Mouse (Mus musculus) myocyte (in vitro differentiated cells): Measurements from ENCODE around the gene Gm10837. TPM values are rescaled to one million over a fixed set of nuclear protein-coding genes. Genes with fewer than 3 reads are reported as not detected.
"Not testable (repeated sequence)": the region's sequence is repeated elsewhere in the genome, so short reads cannot be mapped to it uniquely, and the experiment has no call there.

Source experiments
- H3K27me3 ChIP-seq: one replicate; pipeline ENCODE4 v1.6.1; 2011; ENCODE audit not compliant: control insufficient read depth, insufficient read depth, insufficient read length
- H3K36me3 ChIP-seq: one replicate; pipeline ENCODE4 v1.6.1; 2011; ENCODE audit not compliant: control insufficient read depth, insufficient read depth
- H3K4me2 ChIP-seq: one replicate; pipeline ENCODE4 v1.6.1; 2011; ENCODE audit warnings: low read depth, control low read depth
- H3K4me3 ChIP-seq: one replicate; pipeline ENCODE4 v1.5.1; 2011; ENCODE audit warnings: mild to moderate bottlenecking, control low read depth, moderate library complexity
- H3K79me2 ChIP-seq: one replicate; pipeline ENCODE4 v1.6.1; 2011; ENCODE audit not compliant: control insufficient read depth, insufficient read depth
- H3ac ChIP-seq: one replicate; pipeline ENCODE4 v1.6.1; 2011; ENCODE audit not compliant: control insufficient read depth, insufficient read length
- CEBPB ChIP-seq: IDR thresholded peaks from 2 replicates; pipeline ENCODE4 v1.6.1; 2011; ENCODE audit warnings: mild to moderate bottlenecking, moderate library complexity; ENCODE audit not compliant: poor library complexity, insufficient read depth, severe bottlenecking
- E2F4 ChIP-seq: IDR thresholded peaks from one replicate; pipeline ENCODE4 v1.6.1; 2011; ENCODE audit warnings: mild to moderate bottlenecking, control low read depth, moderate library complexity; ENCODE audit not compliant: insufficient read depth
- MAX ChIP-seq: IDR thresholded peaks from one replicate; pipeline ENCODE4 v1.6.1; 2011; ENCODE audit warnings: low read depth, mild to moderate bottlenecking, control low read depth
- MYOD1 ChIP-seq, 3 experiments: IDR thresholded peaks; one replicate each; pipeline ENCODE4 v1.6.1; 2011; ENCODE audit warnings: control low read depth in 2 of 3, low read depth in 2 of 3, mild to moderate bottlenecking in 2 of 3, moderate library complexity in 1 of 3; ENCODE audit not compliant: insufficient read length in 2 of 3, control insufficient read depth in 1 of 3
- MYOG ChIP-seq, 3 experiments: IDR thresholded peaks; one replicate each; pipeline ENCODE4 v1.6.1; 2011; ENCODE audit warnings: control low read depth in 2 of 3, low read depth in 2 of 3, mild to moderate bottlenecking in 2 of 3; ENCODE audit not compliant: insufficient read length in 2 of 3, control insufficient read depth in 1 of 3, insufficient read depth in 1 of 3
- POLR2A ChIP-seq: IDR thresholded peaks from one replicate; pipeline ENCODE4 v1.6.1; 2011; ENCODE audit warnings: low read depth, mild to moderate bottlenecking, control low read depth, moderate library complexity; ENCODE audit not compliant: insufficient read length
- POLR2AphosphoS2 ChIP-seq: IDR thresholded peaks from one replicate; pipeline ENCODE4 v1.6.1; 2011; ENCODE audit warnings: low read depth, control low read depth; ENCODE audit not compliant: insufficient read length
- REST ChIP-seq: IDR thresholded peaks from one replicate; pipeline ENCODE4 v1.6.1; 2011; ENCODE audit warnings: mild to moderate bottlenecking, control low read depth, moderate library complexity; ENCODE audit not compliant: insufficient read depth, insufficient read length
- SRF ChIP-seq: IDR thresholded peaks from one replicate; pipeline ENCODE4 v1.6.1; 2011; ENCODE audit warnings: low read depth; ENCODE audit not compliant: control insufficient read depth, insufficient read length
- TCF12 ChIP-seq: IDR thresholded peaks from one replicate; pipeline ENCODE4 v1.6.1; 2011; ENCODE audit warnings: mild to moderate bottlenecking, control low read depth; ENCODE audit not compliant: poor library complexity, insufficient read depth, severe bottlenecking
- TCF3 ChIP-seq: IDR thresholded peaks from one replicate; pipeline ENCODE4 v1.6.1; 2011; ENCODE audit warnings: low read depth, control low read depth; ENCODE audit not compliant: insufficient read length
- USF1 ChIP-seq: IDR thresholded peaks from one replicate; pipeline ENCODE4 v1.6.1; 2011; ENCODE audit warnings: low read depth, mild to moderate bottlenecking, control low read depth, moderate library complexity
- polyA plus RNA-seq: library from polyadenylated mRNA; unstranded; fragments of >200 nt; fragmentation: generic; extraction: Trizol; gene quantifications from one replicate; pipeline ENCODE4 v1.2.1, GENCODE M21; 2012; ENCODE audit warnings: missing spikeins

The Gm10837 gene
- polyA plus RNA-seq, 1 experiment, result not detected

DNA sequence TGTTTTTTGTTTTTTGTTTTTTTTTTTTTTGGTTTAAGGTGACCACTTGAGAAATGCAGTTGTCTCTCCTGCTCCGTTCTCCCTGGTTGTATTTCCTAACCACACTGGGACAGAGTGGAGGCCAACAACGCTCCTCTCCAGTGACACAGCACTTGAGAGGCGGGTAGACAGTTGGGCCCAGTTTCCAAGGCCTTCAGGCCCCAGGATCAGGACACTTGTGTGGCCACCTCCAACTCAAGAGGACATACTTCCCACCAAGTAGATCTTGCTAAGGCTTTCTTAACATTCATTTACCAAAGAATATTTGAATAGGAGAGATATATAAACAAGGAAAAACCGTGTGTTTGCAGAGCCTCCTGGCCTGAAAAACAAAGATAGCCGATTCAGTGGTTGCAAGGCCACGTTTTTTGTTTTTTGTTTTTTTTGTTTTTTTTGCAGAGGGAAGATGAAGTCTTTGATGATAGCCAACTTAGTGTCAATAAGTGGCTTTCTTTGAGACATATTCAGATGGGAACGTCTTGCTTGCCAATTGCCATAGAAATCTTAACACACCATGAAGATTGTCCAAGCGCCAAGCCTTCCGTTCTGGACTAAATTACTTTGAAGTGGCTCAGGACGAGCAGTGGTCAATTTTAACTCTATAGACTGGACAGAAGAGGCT, 35.4 kb upstream of the Gm10837 start:
- Histone ChIP-seq H3K79me2 (no peaks in the 10 kb centered on the region), H3K4me2 (no peak overlapping the region), H3K36me3 (no peaks in the 10 kb centered on the region), H3K4me3 (no peak overlapping the region), H3K27me3 (peaks cover 18% of the 10 kb centered on the region), H3ac (no peak overlapping the region)
- no peak for TF ChIP-seq POLR2A

DNA sequence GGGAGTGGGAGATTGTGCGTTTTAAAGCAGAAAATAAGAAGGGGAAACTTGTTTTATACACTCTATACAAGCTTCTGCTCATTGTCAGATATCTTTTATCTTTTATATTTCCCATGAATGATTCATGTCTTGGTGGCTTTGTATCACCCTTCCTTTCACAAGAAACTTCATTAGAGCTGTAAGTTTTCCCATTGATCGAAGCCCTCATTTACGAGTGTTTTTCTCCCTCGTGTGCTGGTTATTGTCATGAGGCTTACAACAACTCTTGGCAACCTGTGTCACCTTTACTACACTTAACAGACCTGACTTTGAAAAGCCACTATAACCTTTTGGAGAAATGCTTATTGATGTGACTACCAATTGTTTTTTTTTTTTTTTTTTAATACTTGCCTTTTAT, 34.8 kb upstream of the Gm10837 start:
- H3K36me3 ChIP-seq, result no peaks in the 10 kb centered on the region
- TF ChIP-seq CEBPB (no peak), MYOG (IDR thresholded peaks at IDR 0.05; ENCODE audit: control insufficient read depth in 1 of 3, insufficient read depth in 1 of 3, insufficient read length in 2 of 3, low read depth in 2 of 3) (no peak), E2F4 (no peak), REST (no peak), TCF3 (no peak), MYOD1 (IDR thresholded peaks at IDR 0.05; ENCODE audit: control insufficient read depth in 1 of 3, insufficient read length in 2 of 3, low read depth in 2 of 3) (no peak), MAX (no peak), TCF12 (no peak), POLR2A (no peak), SRF (no peak), POLR2AphosphoS2 (no peak), USF1 (no peak)
- H3K4me2 ChIP-seq, result no peak overlapping the region
- H3K27me3 ChIP-seq, result peaks cover 13% of the 10 kb centered on the region
- H3ac ChIP-seq, result no peak overlapping the region
- no peak overlapping the region for H3K4me3 ChIP-seq
- no peaks in the 10 kb centered on the region for H3K79me2 ChIP-seq

DNA sequence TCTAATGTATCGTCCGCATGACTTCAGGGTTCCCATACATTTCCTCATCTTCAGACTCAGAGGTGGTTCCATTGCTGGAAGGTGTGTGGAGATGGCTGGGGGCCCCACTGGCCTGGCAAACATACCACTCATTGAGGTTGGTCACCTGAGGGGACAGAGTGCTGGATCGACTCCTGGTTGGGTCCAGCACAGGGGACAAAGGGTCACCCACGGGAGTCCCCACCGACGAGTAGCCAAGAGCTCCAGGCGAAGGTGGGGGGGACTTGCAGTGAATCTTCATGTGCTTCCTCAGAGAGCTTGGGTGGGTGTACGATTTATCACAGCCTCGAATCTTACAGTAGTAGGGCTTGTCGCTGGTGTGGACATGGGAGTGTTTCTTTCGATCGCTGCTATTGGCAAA, 31.1 kb upstream of the Gm10837 start:
- not testable (repeated sequence) for H3K79me2 ChIP-seq, H3K4me2 ChIP-seq, H3K4me3 ChIP-seq, H3K36me3 ChIP-seq, H3ac ChIP-seq, H3K27me3 ChIP-seq

DNA sequence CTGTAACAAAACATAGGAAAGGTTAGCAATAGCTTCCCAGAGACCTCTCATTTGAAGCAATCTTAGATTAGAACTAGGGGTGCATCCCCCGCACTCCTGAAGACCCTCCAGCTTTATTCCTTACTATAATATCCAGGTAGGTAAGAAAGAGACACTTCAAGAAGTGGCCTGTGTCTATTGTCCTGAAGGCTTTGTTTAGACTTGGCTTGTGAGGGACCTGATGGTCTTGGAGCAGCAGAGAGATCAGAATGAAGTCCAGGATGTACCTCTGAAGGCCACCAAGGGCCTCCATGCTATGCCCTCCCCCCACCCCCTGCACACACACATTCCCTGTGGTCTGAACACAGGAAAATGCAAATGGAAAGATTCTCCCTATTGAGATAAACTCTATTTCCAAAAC, 30.6 kb upstream of the Gm10837 start:
- H3K4me3 ChIP-seq, result no peak overlapping the region
- H3K79me2 ChIP-seq, result no peaks in the 10 kb centered on the region
- no peak overlapping the region for H3K4me2 ChIP-seq
- no peak for TF ChIP-seq USF1
- no peak for TF ChIP-seq CEBPB
- TF ChIP-seq SRF, result no peak
- no peak for TF ChIP-seq MYOG (IDR thresholded peaks at IDR 0.05; ENCODE audit: control insufficient read depth in 1 of 3, insufficient read depth in 1 of 3, insufficient read length in 2 of 3, low read depth in 2 of 3)
- TF ChIP-seq POLR2AphosphoS2, result no peak
- TF ChIP-seq MYOD1 (IDR thresholded peaks at IDR 0.05; ENCODE audit: control insufficient read depth in 1 of 3, insufficient read length in 2 of 3, low read depth in 2 of 3), result no peak
- TF ChIP-seq POLR2A, result no peak
- TF ChIP-seq TCF3, result no peak
- TF ChIP-seq TCF12, result no peak
- no peak for TF ChIP-seq MAX
- no peak for TF ChIP-seq E2F4
- TF ChIP-seq REST, result no peak
- H3K27me3 ChIP-seq, result no peaks in the 10 kb centered on the region
- H3K36me3 ChIP-seq, result no peaks in the 10 kb centered on the region
- H3ac ChIP-seq, result no peak overlapping the region

DNA sequence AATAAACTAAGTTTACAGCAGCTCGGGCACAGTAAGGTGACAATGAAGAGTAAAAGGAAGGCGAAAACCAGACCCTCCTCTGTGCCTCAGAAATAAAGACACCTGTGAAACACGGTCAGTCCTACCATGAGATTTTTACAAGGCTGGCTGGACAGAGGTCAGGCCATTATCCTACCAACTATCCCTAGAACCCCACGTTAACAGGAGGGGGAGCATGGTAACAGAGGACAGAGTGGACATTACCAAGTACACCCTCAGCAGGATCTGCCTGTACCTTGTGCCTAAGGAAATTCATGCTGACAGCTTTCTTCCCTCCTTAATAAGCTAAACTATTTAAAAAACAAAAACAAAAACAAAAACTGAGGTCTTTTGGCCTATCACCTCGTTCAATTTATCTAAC, 30.2 kb upstream of the Gm10837 start:
- Histone ChIP-seq H3K79me2 (no peaks in the 10 kb centered on the region), H3K4me3 (no peak overlapping the region), H3K4me2 (no peak overlapping the region), H3ac (no peak overlapping the region), H3K36me3 (no peaks in the 10 kb centered on the region), H3K27me3 (peaks cover under 1% of the 10 kb centered on the region)
- TF ChIP-seq E2F4, result no peak
- TF ChIP-seq USF1, result no peak
- TF ChIP-seq CEBPB, result no peak
- TF ChIP-seq POLR2A, result no peak
- TF ChIP-seq REST, result no peak
- TF ChIP-seq MYOG (IDR thresholded peaks at IDR 0.05; ENCODE audit: control insufficient read depth in 1 of 3, insufficient read depth in 1 of 3, insufficient read length in 2 of 3, low read depth in 2 of 3), result no peak
- no peak for TF ChIP-seq TCF3
- TF ChIP-seq POLR2AphosphoS2, result no peak
- no peak for TF ChIP-seq MYOD1 (IDR thresholded peaks at IDR 0.05; ENCODE audit: control insufficient read depth in 1 of 3, insufficient read length in 2 of 3, low read depth in 2 of 3)
- TF ChIP-seq MAX, result no peak
- no peak for TF ChIP-seq SRF
- no peak for TF ChIP-seq TCF12
